Mouse (Mus musculus) neural tube, embryonic 11.5 days (tissue): ENCODE data around the gene Fhl3. TPM values are rescaled to one million over a fixed set of nuclear protein-coding genes. Genes with fewer than 3 reads are reported as not detected.
A peak's percentile ranks its signal among the peaks of the same experiment; 100 is the strongest.

Experiments
- ATAC-seq: fragments of 200-750 bp; cut with Nextera tagmentation; 2 replicates; pipeline ENCODE4 v1.8.0; 2017; ENCODE audit warnings: moderate number of reproducible peaks, mild to moderate bottlenecking, moderate TSS enrichment, moderate library complexity; ENCODE audit not compliant: insufficient read depth, low FRiP score, low TSS enrichment
- DNase-seq: peaks from one replicate; pipeline ENCODE4 v3.0.0-alpha.2; 2015; ENCODE audit warnings: low spot score
- H3K27ac ChIP-seq: fragments of 300-500 bp; sonication (generic); 2 replicates; pipeline ENCODE4 v1.5.1; 2014; ENCODE audit warnings: low read depth, mild to moderate bottlenecking, low read length
- H3K27me3 ChIP-seq: fragments of 300-500 bp; sonication (generic); 2 replicates; pipeline ENCODE4 v1.6.1; 2014; ENCODE audit warnings: mild to moderate bottlenecking, low read length, mixed read lengths; ENCODE audit not compliant: control insufficient read depth, insufficient read depth
- H3K36me3 ChIP-seq: fragments of 300-500 bp; sonication (generic); 2 replicates; pipeline ENCODE4 v1.6.1; 2014; ENCODE audit warnings: mild to moderate bottlenecking, low read length, moderate library complexity, mixed read lengths; ENCODE audit not compliant: control insufficient read depth, insufficient read depth
- H3K4me1 ChIP-seq: fragments of 300-500 bp; sonication (generic); 2 replicates; pipeline ENCODE4 v1.6.1; 2014; ENCODE audit warnings: low read length, mixed read lengths; ENCODE audit not compliant: control insufficient read depth, insufficient read depth
- H3K4me2 ChIP-seq: fragments of 300-500 bp; sonication (generic); 2 replicates; pipeline ENCODE4 v1.6.1; 2014; ENCODE audit warnings: low read depth, mild to moderate bottlenecking, moderate library complexity
- H3K4me3 ChIP-seq: fragments of 300-500 bp; sonication (generic); 2 replicates; pipeline ENCODE4 v1.5.1; 2014; ENCODE audit warnings: low read depth, low read length
- H3K9ac ChIP-seq: fragments of 300-500 bp; sonication (generic); 2 replicates; pipeline ENCODE4 v1.6.1; 2014; ENCODE audit warnings: mild to moderate bottlenecking, low read length
- H3K9me3 ChIP-seq: fragments of 300-500 bp; sonication (generic); 2 replicates; pipeline ENCODE4 v1.6.1; 2016; ENCODE audit warnings: low read length; ENCODE audit not compliant: control insufficient read depth
- WGBS: fragments of 180-500 bp; shearing (Covaris S2); extraction: QIAGEN DNeasy Blood & Tissue Kit; methylation state at CpG from one replicate; pipeline ENCODE4 v1.1.7; 2014; 5-methylcytosine and 5-hydroxymethylcytosine counted together
- polyA plus RNA-seq: library from polyadenylated mRNA; unstranded; fragments of >200 nt; fragmentation: Nextera tagmentation; extraction: Ambion mirVana; gene quantifications from 2 replicates; pipeline ENCODE4 v1.2.1, GENCODE M21; 2014

Fhl3 gene
- polyA plus RNA-seq, 1 experiment from 2014 or later, result 6.2 TPM

- no peak overlapping the region for H3K4me3 ChIP-seq
- ATAC-seq, result no peak
- no peak for DNase-seq
- no peaks in the 10 kb centered on the region for H3K36me3 ChIP-seq
- H3K4me2 ChIP-seq, result no peak overlapping the region
- H3K27me3 ChIP-seq, result no peaks in the 10 kb centered on the region
- H3K9me3 ChIP-seq, result no peaks in the 10 kb centered on the region
- H3K9ac ChIP-seq, result no peak overlapping the region
- 69% methylated on average over 2 of the region's 2 CpGs for WGBS
- H3K4me1 ChIP-seq, result peaks cover under 1% of the 10 kb centered on the region; the same call in 1 of the 2 replicates
- H3K27ac ChIP-seq, result no peak overlapping the region
Measured at GRCm38 (mm10) chr4:124736952-124737351, 36.5 kb downstream of the Fhl3 start.

GRCm38 (mm10) chr4:124737486-124737885 lies 37.0 kb downstream of the Fhl3 start:
- Histone ChIP-seq H3K9ac (no peak overlapping the region), H3K27me3 (no peaks in the 10 kb centered on the region), H3K4me3 (no peak overlapping the region), H3K4me1 (peaks cover 5% of the 10 kb centered on the region; the same call in 1 of the 2 replicates), H3K9me3 (no peaks in the 10 kb centered on the region), H3K4me2 (no peak overlapping the region), H3K27ac (no peak overlapping the region), H3K36me3 (no peaks in the 10 kb centered on the region)
- 78% methylated on average over 5 of the region's 5 CpGs for WGBS
- ATAC-seq (no peak), DNase-seq (no peak)

- H3K4me3 ChIP-seq, result no peak overlapping the region
Measured at GRCm38 (mm10) chr4:124738013-124738412, 37.5 kb downstream of the Fhl3 start.

GRCm38 (mm10) chr4:124738783-124739182 lies 38.3 kb downstream of the Fhl3 start:
- Histone ChIP-seq H3K36me3 (no peaks in the 10 kb centered on the region), H3K4me3 (no peak overlapping the region), H3K9ac (no peak overlapping the region), H3K27ac (no peak overlapping the region), H3K9me3 (no peaks in the 10 kb centered on the region), H3K27me3 (no peaks in the 10 kb centered on the region), H3K4me1 (peaks cover 5% of the 10 kb centered on the region; the same call in 1 of the 2 replicates), H3K4me2 (no peak overlapping the region)
- DNase-seq (no peak), ATAC-seq (no peak)
- 63% methylated on average over 1 of the region's 1 CpGs for WGBS

More at GRCm38 (mm10) chr4:124738013-124738412, 37.5 kb downstream of the Fhl3 start:
- H3K9me3 ChIP-seq, result no peaks in the 10 kb centered on the region
- no peak overlapping the region for H3K9ac ChIP-seq
- no peak for DNase-seq
- no peak overlapping the region for H3K27ac ChIP-seq
- no peak overlapping the region for H3K4me2 ChIP-seq
- H3K27me3 ChIP-seq, result no peaks in the 10 kb centered on the region
- peaks cover 5% of the 10 kb centered on the region; the same call in 1 of the 2 replicates for H3K4me1 ChIP-seq
- no peak for ATAC-seq
- no peaks in the 10 kb centered on the region for H3K36me3 ChIP-seq
- WGBS, result 68% methylated on average over 4 of the region's 4 CpGs

- Histone ChIP-seq H3K36me3 (no peaks in the 10 kb centered on the region), H3K4me1 (peaks cover 5% of the 10 kb centered on the region; the same call in 1 of the 2 replicates), H3K4me3 (peak within 1 kb of the TSS; percentile 49), H3K9ac (peak within 1 kb of the TSS; percentile 65), H3K9me3 (no peaks in the 10 kb centered on the region), H3K27me3 (no peaks in the 10 kb centered on the region), H3K27ac (no peak within 1 kb of the TSS), H3K4me2 (peak within 1 kb of the TSS; percentile 69)
- DNase-seq (peak; percentile 80), ATAC-seq (peak; percentile 89)
- 16% methylated on average over 25 of the region's 25 CpGs for WGBS
Measured at GRCm38 (mm10) chr4:124741376-124742343, 41.2 kb downstream of the Fhl3 start, which contains the start of gene Inpp5b. Inpp5b (plus strand) TSS chr4:124741850.

- no peaks in the 10 kb centered on the region for H3K27me3 ChIP-seq
- DNase-seq (no peak), ATAC-seq (no peak)
- H3K9ac ChIP-seq, result no peak overlapping the region
- H3K36me3 ChIP-seq, result no peaks in the 10 kb centered on the region
- H3K4me1 ChIP-seq, result peaks cover 5% of the 10 kb centered on the region; the same call in 1 of the 2 replicates
- no peak overlapping the region for H3K4me2 ChIP-seq
- no peaks in the 10 kb centered on the region for H3K9me3 ChIP-seq
- 89% methylated on average over 11 of the region's 11 CpGs for WGBS
- no peak overlapping the region for H3K4me3 ChIP-seq
- no peak overlapping the region for H3K27ac ChIP-seq
Measured at GRCm38 (mm10) chr4:124742839-124743238, 42.3 kb downstream of the Fhl3 start.

- no peaks in the 10 kb centered on the region for H3K36me3 ChIP-seq
- ATAC-seq, result no peak
- no peak overlapping the region for H3K9ac ChIP-seq
- H3K4me3 ChIP-seq, result no peak overlapping the region
- H3K4me1 ChIP-seq, result peaks cover 8% of the 10 kb centered on the region; the same call in 1 of the 2 replicates
- H3K4me2 ChIP-seq, result no peak overlapping the region
- 84% methylated on average over 7 of the region's 7 CpGs for WGBS
- H3K9me3 ChIP-seq, result no peaks in the 10 kb centered on the region
- DNase-seq, result no peak
- H3K27ac ChIP-seq, result no peak overlapping the region
- H3K27me3 ChIP-seq, result no peaks in the 10 kb centered on the region
Measured at GRCm38 (mm10) chr4:124746577-124746976, 46.1 kb downstream of the Fhl3 start.

- 58% methylated on average over 4 of the region's 4 CpGs for WGBS
- no peak overlapping the region for H3K4me3 ChIP-seq
- ATAC-seq, result no peak
Measured at GRCm38 (mm10) chr4:124747851-124748250, 47.4 kb downstream of the Fhl3 start.

More at GRCm38 (mm10) chr4:124747851-124748250, 47.4 kb downstream of the Fhl3 start:
- Histone ChIP-seq H3K4me2 (no peak overlapping the region), H3K4me1 (peaks cover 10% of the 10 kb centered on the region), H3K9me3 (no peaks in the 10 kb centered on the region), H3K27ac (no peak overlapping the region), H3K27me3 (no peaks in the 10 kb centered on the region), H3K36me3 (no peaks in the 10 kb centered on the region), H3K9ac (no peak overlapping the region)
- no peak for DNase-seq
